Mouse (Mus musculus) left cerebral cortex, postnatal 10 days (tissue): ENCODE measurements around the gene Ubtd1. TPM values are rescaled to one million over a fixed set of nuclear protein-coding genes. Genes with fewer than 3 reads are reported as not detected.

Experiments
- DNase-seq, 2 experiments: peaks; one replicate each; pipeline ENCODE4 v3.0.0; 2021 to 2022; ENCODE audit warnings: low spot score in 2 of 2, mixed read lengths in 1 of 2; ENCODE audit errors: extremely low spot score in 1 of 2
- intact Hi-C: fragments of 180-260 bp; cut with DNase I; formaldehyde crosslinking; loops from one replicate; pipeline ENCODE4 v1.15.1; 2025
- total RNA-seq, 2 experiments: library from RNA; stranded (reverse); gene quantifications; 2 replicates each; pipeline ENCODE4 v1.2.3; 2021

The Ubtd1 gene
- total RNA-seq: 10 to 100 TPM; 13.2 to 13.4 TPM

DNA sequence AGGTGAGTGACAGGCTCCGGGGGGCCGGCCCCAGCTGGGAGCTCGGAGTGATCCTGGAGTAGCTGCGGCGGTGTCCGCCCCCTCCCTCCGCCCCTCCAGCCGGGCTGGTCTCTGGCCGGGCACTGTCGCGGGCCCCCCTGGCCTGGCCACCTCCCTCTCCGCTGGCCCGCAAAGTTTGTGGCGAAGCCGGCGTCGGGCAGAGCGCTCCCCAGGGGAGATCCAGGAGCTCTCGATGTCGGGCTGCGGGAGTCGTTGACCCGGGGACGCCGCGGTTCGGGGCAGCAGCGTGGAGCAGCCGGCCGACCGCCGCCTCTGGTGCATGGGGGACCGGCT, at the start of gene Ubtd1:
Ubtd1 (plus strand) TSS at position 169 of the 333 bp plus-strand sequence.
- no peak for DNase-seq
- intact Hi-C loops: loop anchor here (5.0 kb wide), 1 partner anchor 41 kb away; no protein-coding TSS in a partner anchor

DNA sequence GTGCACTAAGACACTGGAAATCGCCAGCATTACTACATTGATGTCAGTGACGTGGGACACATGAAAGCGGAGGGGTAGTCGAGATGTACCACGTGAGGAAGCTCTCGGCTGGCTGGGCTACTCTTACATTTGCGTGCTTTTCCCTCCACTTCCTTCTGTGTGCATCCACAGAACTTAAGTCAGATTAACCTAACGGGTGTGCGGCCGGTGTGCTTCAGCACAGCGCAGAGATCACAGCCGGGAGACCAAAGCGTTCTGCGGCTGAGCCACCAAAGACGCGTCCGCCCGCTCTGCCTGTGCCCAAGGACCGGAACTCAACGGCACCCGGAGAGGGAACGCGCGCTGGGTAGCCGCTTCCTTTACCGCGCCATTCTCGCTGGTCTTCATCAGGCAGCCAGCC, 48.9 kb upstream of the Ubtd1 start:
- peak in 1 of 2 experiments; percentile 29 for DNase-seq
- intact Hi-C loops: no loop called here

DNA sequence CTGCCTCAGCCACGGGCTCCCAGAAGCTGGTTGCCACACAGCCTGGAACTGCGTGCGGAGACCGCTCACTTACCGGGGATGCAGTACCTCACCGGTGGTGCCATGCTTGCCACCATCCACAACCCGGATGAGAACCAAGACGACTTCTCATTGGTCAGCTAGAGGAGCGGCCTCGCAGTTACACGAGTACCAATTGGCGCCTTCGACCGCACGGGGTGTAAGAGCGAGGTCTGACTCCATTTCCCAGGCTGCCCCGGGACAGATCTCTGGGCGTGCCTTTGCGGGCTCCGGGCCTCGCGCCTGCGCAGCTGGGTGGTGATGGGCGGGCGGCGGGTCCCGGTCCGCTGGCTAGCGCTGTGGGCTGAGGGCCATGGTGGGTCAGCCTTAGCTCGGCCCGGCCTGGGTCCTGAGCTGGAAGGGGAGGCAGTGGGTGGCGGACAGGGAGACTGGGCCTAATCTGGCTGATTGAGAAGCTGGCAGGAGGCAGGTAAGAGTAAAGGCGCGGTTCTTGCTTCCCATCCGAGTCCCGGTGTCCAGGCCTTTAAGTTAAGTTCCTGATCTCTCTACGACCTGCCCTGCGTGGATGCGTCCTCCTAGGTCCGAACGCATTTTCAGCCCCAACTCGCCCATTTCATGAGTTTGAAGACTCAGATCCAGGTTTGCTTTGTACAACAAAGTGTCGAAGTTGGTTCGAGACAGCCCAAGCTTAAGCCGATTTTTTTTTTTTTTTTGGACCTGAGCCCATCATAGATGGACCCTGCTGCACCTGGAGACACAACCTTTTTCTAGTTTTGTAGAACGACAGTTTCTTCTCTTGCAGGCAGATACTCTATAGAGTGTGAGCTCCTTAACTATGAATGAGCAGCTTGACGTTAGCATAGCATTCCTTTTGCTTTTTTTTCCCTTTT, 48.1 kb upstream of the Ubtd1 start, which contains the start of the genes Exosc1 and Zdhhc16:
Exosc1 (minus strand) TSS at position 245 of the 908 bp plus-strand sequence.
Zdhhc16 (plus strand) TSS at position 302 of the 908 bp plus-strand sequence.
- intact Hi-C loops: no loop called here
- peak; percentile 98 to 99 for DNase-seq

DNA sequence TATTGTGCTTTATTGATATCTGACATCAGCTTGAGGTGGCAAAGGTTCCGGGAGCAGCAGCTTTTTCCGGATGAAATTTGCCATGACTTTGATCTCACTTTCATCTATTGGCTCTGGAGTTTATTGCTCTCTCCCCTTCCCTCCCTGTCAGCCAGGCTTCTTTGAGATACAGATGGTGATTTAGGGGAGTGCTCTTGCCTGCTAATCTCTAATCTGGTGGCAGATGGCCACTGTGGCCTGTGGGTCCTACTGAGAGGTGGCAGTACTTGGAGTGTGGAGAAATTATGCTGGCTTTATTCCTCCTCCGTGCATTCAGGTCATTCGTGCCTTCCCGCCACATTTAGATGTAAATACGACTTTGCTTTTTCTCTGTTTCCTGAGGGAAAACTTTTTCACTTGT, 47.4 kb upstream of the Ubtd1 start:
- DNase-seq: no peak
- intact Hi-C loops: no loop called here

DNA sequence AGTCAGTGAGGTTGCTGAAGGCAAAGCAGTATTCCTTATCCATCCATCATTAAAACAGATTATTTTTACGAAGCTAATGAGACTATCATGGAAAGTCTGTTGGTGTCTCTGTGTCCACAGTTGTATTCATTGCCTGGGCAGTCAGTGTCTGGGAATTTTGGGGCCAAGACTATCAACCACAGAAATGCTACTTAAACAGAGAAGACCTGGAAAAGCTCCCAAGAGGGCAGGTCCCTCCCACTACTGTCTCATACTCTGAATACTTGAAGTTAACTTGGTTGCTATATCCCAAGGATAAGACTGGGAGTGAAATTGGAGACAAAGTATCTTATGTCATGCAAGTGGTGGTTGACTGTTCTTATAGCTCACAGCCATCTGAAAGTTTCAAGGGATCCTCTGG, 45.6 kb upstream of the Ubtd1 start:
- DNase-seq: no peak
- intact Hi-C loops: no loop called here

DNA sequence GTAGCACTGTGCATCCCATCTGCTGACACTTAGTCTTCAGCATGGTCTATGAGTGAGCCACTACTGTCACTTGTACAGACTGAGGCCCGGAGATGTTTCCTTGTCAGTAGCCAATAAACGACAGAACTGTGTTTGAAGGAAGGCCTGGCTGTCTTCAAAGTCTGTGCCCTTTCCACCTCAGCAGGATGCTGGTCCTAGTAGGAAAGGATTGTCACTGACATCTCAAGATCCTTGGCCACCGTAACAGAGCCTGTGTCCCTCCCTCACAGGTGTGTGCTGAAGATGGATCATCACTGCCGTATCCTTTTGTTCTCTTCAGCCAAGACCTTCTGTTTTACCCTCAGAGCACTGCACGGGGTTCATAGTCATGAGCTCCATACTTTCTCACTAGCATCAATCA, 43.0 kb upstream of the Ubtd1 start:
- intact Hi-C loops: no loop called here
- no peak for DNase-seq

DNA sequence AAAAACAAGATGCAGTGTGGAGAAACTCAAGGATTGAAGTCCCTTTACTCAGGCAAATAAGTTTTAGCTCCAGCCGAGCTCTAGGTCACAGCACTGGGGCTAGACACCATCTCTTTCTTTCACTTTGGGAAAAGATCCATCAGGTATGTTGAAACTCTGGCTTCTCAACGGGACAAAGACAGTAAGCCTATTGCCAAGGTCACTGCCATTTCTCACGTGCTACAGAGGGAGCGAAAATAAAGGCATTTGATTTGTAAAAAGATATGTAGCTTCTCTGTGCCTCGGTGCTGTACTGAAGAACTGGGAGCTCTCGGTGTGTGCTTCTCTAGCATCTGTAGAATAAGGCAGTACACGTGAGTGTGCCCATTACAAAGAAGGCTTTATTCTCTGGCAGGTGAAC, 37.7 kb upstream of the Ubtd1 start:
- intact Hi-C loops: no loop called here

DNA sequence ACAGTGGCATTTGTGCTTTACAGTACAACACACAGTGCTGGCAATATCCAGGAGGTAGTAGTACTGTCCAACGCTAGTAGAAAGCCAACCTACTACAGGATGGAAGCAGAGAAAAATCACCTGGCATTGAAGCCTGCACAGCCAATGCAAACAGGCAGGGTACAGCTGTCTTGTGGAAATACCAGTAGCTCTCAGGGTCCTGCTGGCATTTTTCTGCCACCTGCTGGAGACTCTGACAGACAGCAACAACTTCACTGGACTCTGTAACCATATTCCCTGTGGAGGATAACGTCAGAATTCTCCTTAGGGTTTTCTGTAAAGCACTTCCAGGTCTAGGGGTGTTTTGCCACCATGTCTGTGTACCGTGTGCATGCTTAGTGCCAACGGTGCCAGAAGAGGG, 29.3 kb upstream of the Ubtd1 start:
- intact Hi-C loops: no loop called here
- DNase-seq: no peak

More for the DNA sequence above, 37.7 kb upstream of the Ubtd1 start:
- DNase-seq: no peak

DNA sequence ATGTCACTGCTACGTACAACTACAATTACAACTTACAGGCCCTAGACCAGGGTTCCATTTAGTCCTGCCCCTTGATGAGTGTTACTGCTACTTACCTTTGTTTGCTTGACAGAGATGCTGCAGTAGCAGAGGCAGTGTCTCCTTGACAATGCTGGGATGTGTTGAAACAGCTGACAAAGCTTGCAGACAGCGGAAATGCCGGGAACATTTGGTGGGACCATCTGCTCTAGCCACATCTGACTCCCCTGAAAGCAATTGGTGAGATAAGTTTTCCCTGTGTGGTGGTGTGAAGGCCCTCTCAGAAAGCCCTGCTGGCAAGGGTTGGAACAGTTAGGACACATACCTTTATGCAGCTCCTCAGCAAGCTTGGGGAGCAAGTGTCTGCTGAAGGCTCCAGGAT, 28.0 kb upstream of the Ubtd1 start:
- intact Hi-C loops: no loop called here

DNA sequence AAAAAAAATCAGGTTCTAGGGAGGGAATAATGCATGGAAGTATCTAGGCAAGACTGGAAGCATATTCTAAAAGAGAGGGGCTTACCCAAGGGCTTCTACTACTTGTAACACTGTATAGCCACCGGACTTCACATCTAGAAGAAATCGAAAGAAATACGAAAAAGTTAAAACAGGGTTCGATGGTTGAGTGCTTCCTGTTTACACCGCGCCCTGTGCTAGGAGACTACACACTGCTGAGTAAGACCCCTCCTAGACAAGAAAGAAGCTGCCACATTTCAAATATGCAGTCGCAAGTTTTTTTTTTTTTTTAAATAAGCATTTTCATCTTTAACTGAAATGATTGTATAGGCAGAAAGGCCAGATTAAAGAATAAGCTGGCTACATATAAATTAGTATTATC, 11.9 kb upstream of the Ubtd1 start:
- no peak for DNase-seq
- intact Hi-C loops: no loop called here

More for the DNA sequence above, 28.0 kb upstream of the Ubtd1 start:
- DNase-seq: no peak

DNA sequence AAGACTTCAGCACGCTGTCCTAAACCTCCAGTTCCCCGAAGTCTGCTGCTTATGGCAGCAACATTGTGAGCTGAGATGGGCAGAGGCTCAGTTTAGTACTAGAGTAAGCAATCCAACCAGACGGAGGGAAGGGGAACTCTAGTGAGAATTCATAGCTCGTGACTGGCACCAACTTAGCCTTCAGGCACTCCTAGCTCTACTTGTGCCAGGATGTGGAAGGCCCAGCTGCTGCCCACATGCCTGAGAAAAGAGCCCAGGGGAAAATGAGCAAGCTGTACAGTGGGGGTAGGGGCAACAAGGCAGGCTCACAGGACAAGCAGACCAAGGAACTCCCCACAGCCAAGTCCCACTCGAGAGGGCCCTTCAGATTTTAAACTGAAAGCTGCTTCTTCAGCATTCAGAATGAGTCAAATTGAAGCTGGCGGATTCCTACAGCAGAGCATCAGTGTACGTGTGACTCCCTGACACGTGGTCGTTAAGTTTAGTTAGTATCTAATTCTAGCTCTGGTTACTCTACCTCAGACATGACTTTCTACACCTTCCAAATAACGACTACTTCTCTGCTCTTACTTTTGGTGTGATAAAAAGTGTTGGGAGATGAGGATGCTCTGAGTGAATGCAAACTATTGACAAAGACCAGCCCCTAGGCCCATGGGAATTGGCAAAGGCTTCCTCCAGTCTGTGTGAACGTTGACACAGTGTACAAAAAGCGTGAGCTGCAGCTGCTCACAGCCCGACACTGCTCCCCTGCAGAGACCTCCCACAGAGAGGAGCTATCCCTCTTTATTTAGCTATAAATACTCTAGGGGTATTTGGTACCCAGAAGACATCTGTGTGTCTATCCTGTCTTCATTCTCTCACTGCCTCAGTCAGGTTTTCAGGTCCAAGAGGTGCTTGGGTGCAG, 7.4 kb upstream of the Ubtd1 start:
- intact Hi-C loops: no loop called here
- peak; percentile 32 to 37 for DNase-seq

DNA sequence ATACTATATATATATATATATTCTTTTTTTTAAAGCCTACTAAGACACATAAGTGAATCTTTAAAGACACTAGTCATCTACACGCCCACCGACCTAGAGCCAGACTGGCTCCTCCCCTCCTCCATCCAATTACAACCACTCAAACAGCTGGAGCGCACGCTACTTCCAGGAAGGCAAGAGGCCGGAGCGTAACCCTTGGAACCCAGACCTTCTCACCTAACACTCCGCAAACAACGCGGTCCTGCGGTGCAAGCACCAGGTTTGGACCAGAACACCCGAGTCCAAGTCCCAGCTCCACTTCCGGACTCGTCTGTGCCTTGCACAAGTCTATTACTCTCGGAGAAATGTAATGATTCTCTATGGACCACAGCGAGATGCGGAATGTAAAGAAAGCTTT, 1.1 kb upstream of the Ubtd1 start:
- peak; percentile 23 to 52 for DNase-seq
- intact Hi-C loops: loop anchor here (5.0 kb wide), 1 partner anchor 42 kb away; no protein-coding TSS in a partner anchor

DNA sequence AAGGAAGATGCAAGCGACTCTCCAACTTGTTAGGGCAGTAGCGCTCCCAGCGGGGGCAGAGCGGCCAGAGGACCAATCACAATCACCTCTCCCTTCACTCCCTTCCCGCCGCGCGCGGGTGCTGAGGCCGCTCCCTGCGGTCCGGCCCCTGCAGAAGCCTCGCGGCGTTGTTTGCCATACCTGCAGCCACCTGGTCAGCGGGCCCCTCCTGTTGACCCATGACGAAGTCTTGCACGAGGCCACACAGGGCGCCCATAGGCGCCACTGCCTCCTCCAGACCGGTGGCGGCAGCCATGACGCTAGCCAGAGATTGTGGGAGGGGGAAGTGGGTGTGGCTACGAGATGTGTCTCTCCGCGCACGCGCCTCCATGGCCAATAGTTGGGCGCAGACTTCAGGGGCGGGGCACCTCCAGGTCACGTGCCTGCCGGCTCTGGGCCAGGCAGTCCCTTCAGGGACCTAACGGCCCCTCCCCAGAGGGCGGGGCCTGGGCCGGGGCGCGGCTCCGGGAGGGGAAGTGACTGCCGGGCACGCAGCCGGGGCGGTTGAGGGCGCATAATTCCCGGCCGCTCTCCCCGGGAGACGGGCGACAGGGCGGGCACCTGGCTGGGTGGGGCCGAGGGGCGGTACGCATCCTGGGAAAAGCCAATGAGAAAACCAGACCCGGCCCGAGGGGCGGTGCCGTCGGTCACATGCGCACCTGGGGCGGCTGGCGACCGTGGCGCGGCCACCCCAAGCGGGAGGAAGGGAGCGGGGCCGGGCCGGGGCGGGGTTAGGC, 556 bp upstream of the Ubtd1 start, which contains the start of gene Mms19:
Mms19 (minus strand) TSS at position 339 of the 776 bp plus-strand sequence.
- intact Hi-C loops: loop anchor here (5.0 kb wide), 1 partner anchor 41 kb away; no protein-coding TSS in a partner anchor

DNA sequence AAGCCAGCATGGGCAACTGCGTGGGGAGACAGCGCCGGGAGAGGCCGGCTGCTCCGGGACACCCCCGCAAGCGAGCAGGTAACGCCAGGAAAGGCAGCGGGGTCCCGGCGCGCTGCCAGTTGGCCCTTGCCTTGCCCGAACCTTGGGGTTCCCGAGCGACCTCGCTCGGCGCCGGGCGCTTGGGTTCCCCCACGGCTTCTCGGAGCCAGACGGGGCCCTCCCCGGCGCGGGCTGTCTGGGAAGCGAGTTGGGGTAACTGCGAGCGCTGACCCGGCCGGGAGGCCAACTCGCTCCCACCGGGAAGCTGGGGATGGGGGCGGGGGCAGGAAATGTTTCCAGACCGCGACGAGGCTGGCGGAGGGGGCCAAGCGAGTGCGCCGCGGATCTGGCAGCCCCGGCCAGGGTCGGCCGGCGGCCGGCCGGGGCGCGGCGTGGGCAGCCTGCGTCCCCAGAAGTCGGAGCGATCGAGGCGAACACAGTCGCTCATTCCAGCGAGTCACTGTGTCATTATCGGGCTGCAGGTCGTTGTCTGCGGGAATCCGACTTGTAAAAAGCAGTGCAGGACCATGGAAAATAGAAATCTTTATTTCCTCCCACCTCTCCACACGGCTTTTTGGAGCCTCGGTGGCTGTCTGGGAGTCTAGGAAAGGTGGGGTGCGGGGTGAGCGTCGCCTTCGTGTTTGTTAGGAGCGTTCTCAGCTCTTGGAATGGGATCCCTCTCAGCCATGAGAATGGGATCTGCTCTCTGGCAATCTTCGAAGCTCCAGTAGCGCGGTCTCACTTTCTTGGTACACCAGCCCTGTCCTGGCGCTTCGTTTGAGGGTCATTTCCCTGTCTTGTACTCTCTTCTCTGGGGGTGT, 598 bp downstream of the Ubtd1 start:
- intact Hi-C loops: loop anchor here (5.0 kb wide), 1 partner anchor 40 kb away; no protein-coding TSS in a partner anchor
- peak; percentile 21 to 83 for DNase-seq

More for the DNA sequence above, 556 bp upstream of the Ubtd1 start, which contains the start of gene Mms19:
- peak; percentile 98 to 99 for DNase-seq

DNA sequence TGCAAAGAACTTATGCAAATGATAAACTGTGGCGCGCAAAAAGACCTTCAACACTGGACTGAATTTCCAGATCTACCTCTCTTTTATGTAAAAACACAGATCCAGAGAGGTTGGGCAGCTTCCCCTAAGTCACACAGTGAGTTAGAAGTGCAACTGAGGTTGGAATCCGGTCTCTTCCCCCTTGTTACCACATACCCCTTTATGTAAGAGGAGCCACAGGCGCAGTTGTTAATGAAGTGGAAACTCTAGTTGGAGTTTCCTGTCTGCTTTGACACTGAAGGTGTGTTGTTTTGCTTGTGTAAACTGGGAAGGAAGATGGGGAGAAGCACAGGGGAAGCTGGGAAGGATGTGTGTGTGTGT, 1.2 kb downstream of the Ubtd1 start:
- DNase-seq: no peak
- intact Hi-C loops: loop anchor here (5.0 kb wide), 1 partner anchor 40 kb away; no protein-coding TSS in a partner anchor

DNA sequence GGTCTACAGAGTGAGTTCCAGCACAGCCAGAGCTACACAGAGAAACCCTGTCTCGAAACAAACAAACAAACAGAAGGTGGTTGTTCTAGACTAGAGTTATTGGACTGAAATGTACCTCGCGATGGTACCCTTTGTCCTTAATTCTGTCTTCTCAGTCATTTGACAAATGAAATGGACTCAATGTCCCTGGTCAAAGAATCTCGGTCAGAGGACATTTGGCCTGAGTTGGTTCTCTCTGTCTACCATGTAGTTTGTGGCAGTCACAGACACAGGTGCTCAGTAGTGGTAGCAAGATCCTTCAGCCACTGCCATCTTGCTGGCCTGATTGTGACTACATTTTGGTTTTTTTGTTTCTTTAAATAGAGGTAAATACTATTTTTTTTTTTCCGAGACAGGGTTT, 4.4 kb downstream of the Ubtd1 start:
- no peak for DNase-seq
- intact Hi-C loops: no loop called here

DNA sequence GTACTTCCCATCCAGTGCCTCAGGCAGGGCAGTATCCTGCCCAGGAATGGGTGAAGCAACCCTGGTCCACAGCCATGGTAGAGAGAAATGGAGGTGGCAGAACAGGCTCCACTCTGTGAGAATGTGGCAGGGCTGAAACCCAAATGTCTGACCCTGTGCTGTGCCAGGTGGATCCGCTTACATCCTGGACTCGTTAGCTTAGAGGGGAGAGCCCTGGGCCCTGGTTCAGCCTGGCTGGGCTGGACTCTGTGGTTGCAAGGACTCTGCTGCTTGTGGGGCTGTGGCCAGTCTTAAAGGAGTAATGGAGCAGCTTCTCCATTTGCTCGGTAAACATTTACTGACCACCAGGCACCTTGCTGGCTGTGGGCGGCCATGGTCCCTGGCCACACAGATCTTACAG, 5.6 kb downstream of the Ubtd1 start:
- intact Hi-C loops: no loop called here
- DNase-seq: no peak

DNA sequence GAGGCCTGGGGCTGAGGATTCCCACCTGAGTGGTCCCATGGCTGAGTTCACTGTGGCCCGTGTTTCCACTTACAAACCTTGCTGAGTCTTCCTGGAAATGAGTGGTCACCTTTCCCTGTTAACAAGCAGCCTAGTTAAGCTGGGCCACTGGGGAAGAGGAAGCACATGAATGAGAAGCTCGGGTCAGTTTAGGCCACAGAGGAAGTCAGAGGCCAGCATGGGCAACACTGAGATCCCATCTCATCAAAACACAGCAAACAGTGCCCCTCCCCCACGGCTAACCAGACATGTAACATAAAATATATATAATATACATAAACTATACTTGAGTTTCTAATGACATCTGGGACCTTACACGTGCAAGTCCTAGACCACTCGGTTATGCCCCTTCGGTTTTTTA, 8.2 kb downstream of the Ubtd1 start:
- DNase-seq: peak in 1 of 2 experiments; percentile 58
- intact Hi-C loops: no loop called here
